Mouse (Mus musculus): Measurements from ENCODE around the gene Rd3l. TPM values are rescaled to one million over a fixed set of nuclear protein-coding genes. Genes with fewer than 3 reads are reported as not detected.

Gene Rd3l
- total RNA-seq, 4 experiments from 2014 or later: not detected

Other genes starting within 250 kb of the Rd3l start
- gene Klc1, start 222.5 kb downstream of the Rd3l start, total RNA-seq (2022): 100 to 1,000 TPM; 630 to 651 (median 634) TPM
- 1 to 10 TPM; 3.7 to 5.2 (median 4.5) TPM for gene Xrcc3, start 167.4 kb downstream of the Rd3l start, total RNA-seq (2022)
- 10 to 100 TPM; 21.5 to 26.5 (median 23.9) TPM for gene Zfyve21, start 167.1 kb downstream of the Rd3l start, total RNA-seq (2022)
- gene Ppp1r13b, start 73.2 kb downstream of the Rd3l start, total RNA-seq (2022): 10 to 100 TPM; 72.0 to 91.8 (median 79.2) TPM
- 100 to 1,000 TPM; 350 to 405 (median 378) TPM for gene Atp5mpl, start 14.3 kb downstream of the Rd3l start, total RNA-seq (2022)
- 1 to 10 TPM in 2 of 4 experiments, under 1 TPM in 2; 0.14 to 1.8 (median 0.85) TPM for gene Tdrd9, start 9.8 kb downstream of the Rd3l start, total RNA-seq (2022)
- gene Aspg, start 125.4 kb upstream of the Rd3l start, total RNA-seq (2022): 10 to 100 TPM in 2 of 4 experiments, 1 to 10 TPM in 2; 2.4 to 18.5 (median 8.9) TPM
- 1 to 10 TPM; 4.4 to 5.6 (median 5.1) TPM for gene Kif26a, start 164.9 kb upstream of the Rd3l start, total RNA-seq (2022)